Mouse (Mus musculus) cerebellum, adult 2 months (tissue): ENCODE data around the gene Mamdc4.

Experiments
- CTCF ChIP-seq: fragments of 200-500 bp; IDR thresholded peaks from 2 replicates; pipeline ENCODE4 v1.5.1; 2011; ENCODE audit warnings: low read depth, mild to moderate bottlenecking, control low read depth, low read length, moderate library complexity, borderline replicate concordance; ENCODE audit not compliant: insufficient read depth
- POLR2A ChIP-seq: fragments of 200-500 bp; IDR thresholded peaks from 2 replicates; pipeline ENCODE4 v1.6.1; 2011; ENCODE audit warnings: low read length, control low read depth, borderline replicate concordance; ENCODE audit not compliant: insufficient read depth

GRCm38 (mm10) chr2:25569323-25569722 is 5.3 kb downstream of the Mamdc4 start:
- TF ChIP-seq CTCF (no peak), POLR2A (no peak)
